Mouse (Mus musculus): ENCODE measurements around the gene Ttc23.

Ttc23 gene

GRCm38 (mm10) chr7:67695906-67696305 lies 48.7 kb downstream of the Ttc23 start:
- DNase-seq (ENCODE audit: low read depth, low spot score), result no peak

GRCm38 (mm10) chr7:67697892-67698630 lies 50.9 kb downstream of the Ttc23 start:
- DNase-seq (ENCODE audit: low read depth, low spot score), result no peak

- no peak for DNase-seq (ENCODE audit: low read depth, low spot score)
These were observed 52.1 kb downstream of the Ttc23 start for GRCm38 (mm10) chr7:67699301-67699700.

GRCm38 (mm10) chr7:67700846-67701245 lies 53.6 kb downstream of the Ttc23 start:
- peak; percentile 74 for DNase-seq (ENCODE audit: low read depth, low spot score)

DNA sequence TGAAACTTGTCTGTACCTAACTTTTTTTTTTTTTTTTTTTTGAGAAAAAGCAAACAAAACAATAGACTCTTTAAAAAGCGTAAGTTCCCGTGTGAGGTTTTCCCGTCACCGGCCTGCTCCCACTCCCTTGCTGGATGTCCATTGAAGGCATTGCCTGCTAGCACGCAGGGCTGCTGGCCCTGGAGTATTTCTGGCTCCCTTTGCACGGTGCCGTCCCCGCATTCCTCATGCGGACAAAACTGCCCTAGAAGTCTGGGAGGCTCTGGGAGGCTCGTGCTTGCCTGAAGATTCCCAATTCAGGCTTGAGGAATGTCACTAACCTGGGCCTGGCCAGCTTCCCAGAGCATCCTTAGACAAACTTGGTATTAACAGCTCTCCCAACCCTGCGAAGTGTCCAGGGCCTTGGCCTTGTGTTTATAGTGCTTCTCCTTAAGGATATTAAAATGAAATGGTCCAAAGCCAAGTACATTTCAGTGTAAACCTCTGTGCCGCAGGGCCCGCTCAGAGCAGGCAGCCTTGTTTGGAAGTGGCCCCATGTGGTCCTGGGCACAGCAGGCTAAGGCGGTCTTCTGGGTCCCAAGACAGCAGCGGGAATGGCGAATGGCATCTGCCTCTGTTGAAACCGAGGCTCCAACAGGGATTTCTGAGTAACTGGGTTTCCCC lies 54.2 kb downstream of the Ttc23 start:
- DNase-seq (ENCODE audit: low read depth, low spot score), result no peak

GRCm38 (mm10) chr7:67708160-67708559 lies 61.0 kb downstream of the Ttc23 start:
- DNase-seq (ENCODE audit: low read depth, low spot score), result no peak

- DNase-seq (ENCODE audit: low read depth, low spot score), result no peak
These were observed 63.0 kb downstream of the Ttc23 start for GRCm38 (mm10) chr7:67710216-67710615.

- no peak for DNase-seq (ENCODE audit: low read depth, low spot score)
These were observed 66.8 kb downstream of the Ttc23 start for GRCm38 (mm10) chr7:67713820-67714510.

- no peak for DNase-seq (ENCODE audit: low read depth, low spot score)
These were observed 68.0 kb downstream of the Ttc23 start for GRCm38 (mm10) chr7:67715176-67715575.

GRCm38 (mm10) chr7:67716213-67716878 lies 69.1 kb downstream of the Ttc23 start:
- no peak for DNase-seq (ENCODE audit: low read depth, low spot score)

- no peak for DNase-seq (ENCODE audit: low read depth, low spot score)
These were observed 69.7 kb downstream of the Ttc23 start for GRCm38 (mm10) chr7:67716925-67717324.

GRCm38 (mm10) chr7:67717520-67717919 lies 70.3 kb downstream of the Ttc23 start:
- no peak for DNase-seq (ENCODE audit: low read depth, low spot score)

DNA sequence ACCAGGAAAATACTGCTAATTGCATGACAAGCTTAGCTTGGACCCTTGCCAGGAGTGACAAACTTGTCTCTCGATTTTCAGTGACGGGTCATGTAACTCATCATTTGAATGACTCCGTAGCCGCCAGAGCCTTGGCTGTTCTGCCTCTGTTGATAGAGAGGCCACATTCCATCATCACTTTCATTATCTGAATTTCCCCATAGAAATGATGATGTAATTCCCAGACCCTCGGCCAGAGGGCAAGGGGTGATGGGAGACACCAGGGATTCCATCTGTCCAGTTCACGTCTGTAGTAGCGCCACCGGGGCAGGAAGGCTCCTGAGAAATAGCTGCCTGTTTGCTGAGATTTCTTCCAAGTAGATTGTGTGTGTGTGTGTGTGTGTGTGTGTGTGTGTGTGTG lies 71.6 kb downstream of the Ttc23 start:
- DNase-seq (ENCODE audit: low read depth, low spot score), result no peak

- DNase-seq (ENCODE audit: low read depth, low spot score), result peak; percentile 47
These were observed 75.0 kb downstream of the Ttc23 start for GRCm38 (mm10) chr7:67722163-67722562.

- no peak for DNase-seq (ENCODE audit: low read depth, low spot score)
These were observed 77.3 kb downstream of the Ttc23 start for GRCm38 (mm10) chr7:67724536-67724935.

GRCm38 (mm10) chr7:67725016-67725415 lies 77.8 kb downstream of the Ttc23 start:
- DNase-seq (ENCODE audit: low read depth, low spot score), result no peak

DNA sequence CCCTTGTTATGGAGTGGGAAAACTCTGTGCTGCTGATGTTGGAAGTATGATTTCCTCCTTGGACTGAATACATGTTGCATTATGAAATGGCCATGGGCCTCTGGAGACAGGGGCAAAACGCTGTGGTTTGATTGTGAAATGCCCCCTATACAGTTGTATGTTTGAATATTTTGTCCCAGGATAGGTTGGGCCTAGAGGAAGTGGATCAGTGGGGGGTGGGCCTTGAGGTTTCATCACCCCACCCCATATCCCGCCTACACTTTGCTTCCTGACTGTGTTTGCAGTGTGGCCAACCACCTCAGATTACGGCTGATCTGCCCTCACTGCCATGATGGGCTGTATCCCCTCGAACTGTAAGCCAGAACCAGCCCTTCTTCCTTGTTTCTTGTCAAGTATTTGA lies 81.0 kb downstream of the Ttc23 start:
- no peak for DNase-seq (ENCODE audit: low read depth, low spot score)

- DNase-seq (ENCODE audit: low read depth, low spot score), result no peak
These were observed 81.6 kb downstream of the Ttc23 start for GRCm38 (mm10) chr7:67728809-67729208.

DNA sequence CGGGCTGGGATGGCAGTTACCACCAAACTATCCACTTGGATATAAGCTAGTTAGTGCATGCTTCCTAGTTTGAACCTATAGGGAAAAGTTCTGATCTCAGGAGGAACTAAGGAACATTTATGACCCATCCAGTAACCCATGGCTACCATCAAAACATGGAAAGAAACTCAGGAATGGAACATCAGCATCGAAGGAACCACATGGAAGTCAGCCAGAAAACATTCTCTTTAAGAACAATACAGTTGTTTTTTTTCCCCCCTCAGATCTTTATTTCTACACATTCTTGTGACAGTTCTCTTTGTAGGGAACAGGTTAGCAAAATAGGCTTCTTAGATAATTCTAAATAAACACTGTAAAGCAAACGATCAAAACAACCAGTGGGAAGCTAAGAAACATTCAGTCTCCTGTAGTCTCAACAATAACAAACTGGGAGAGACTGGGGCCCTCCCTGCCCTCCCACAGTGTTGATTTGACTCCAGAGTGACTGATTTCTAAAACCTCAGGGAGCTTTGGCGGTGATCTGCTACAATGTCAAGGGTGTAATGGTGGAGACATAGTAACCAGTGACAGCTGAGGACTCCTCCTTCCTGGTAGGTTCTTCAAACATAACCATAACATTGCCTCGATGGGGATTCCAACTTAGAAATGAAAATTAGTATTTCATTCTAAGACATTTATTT lies 83.4 kb downstream of the Ttc23 start:
- no peak for DNase-seq (ENCODE audit: low read depth, low spot score)

GRCm38 (mm10) chr7:67732276-67732675 lies 85.1 kb downstream of the Ttc23 start:
- DNase-seq (ENCODE audit: low read depth, low spot score), result no peak

DNA sequence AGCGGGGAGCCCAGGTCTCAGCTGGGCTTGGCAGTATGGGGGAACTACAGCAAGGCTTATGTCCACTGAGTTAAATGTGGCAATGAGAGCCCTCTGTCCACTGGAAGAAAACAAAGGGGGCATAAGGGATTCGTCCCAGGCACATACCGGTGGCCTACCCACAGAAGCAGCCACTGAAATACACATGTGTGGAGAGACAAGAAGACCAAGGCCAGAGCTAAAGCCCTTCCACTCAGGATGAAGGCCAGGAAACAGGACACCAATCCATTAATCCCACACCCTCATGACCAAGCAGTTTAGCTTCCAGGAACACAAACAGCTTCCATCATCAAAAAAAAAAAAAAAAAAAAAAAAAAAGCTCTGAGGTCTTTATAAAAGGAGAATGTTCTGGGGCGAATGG lies 93.2 kb downstream of the Ttc23 start:
- no peak for DNase-seq (ENCODE audit: low read depth, low spot score)

- DNase-seq (ENCODE audit: low read depth, low spot score), result no peak
These were observed 93.6 kb downstream of the Ttc23 start for GRCm38 (mm10) chr7:67740796-67741195.

All from ZHBTc4 (cell line).